Mouse (Mus musculus): ENCODE data around the gene Fam169b.

GRCm38 (mm10) chr7:68224006-68224405, 49.6 kb upstream of the Fam169b start:
- no peak for TF ChIP-seq CTCF (IDR thresholded peaks at IDR 0.05; ENCODE audit: insufficient read depth, low read depth, low read length)
- no peak for TF ChIP-seq POLR2A (IDR thresholded peaks at IDR 0.05; ENCODE audit: insufficient read depth, low read depth, low read length)

All from olfactory bulb, adult 2 months (tissue).